Mouse (Mus musculus) stomach, postnatal 0 days (tissue): ENCODE measurements around the gene Ctsa. TPM values are rescaled to one million over a fixed set of nuclear protein-coding genes. Genes with fewer than 3 reads are reported as not detected.

Source experiments
- ATAC-seq: fragments of 200-750 bp; cut with Nextera tagmentation; 2 replicates; pipeline ENCODE4 v1.8.0; 2017; ENCODE audit not compliant: low FRiP score, low TSS enrichment
- DNase-seq: peaks from one replicate; pipeline ENCODE4 v3.0.0-alpha.2; 2016; ENCODE audit warnings: low spot score
- H3K27ac ChIP-seq: fragments of 300-500 bp; sonication (generic); replicated peaks from 2 replicates; pipeline ENCODE4 v1.5.1; 2014; ENCODE audit warnings: mild to moderate bottlenecking, control low read depth
- H3K27me3 ChIP-seq: fragments of 300-500 bp; sonication (generic); 2 replicates; pipeline ENCODE4 v1.6.1; 2014; ENCODE audit warnings: low read length; ENCODE audit not compliant: control insufficient read depth, insufficient read depth
- H3K36me3 ChIP-seq: fragments of 300-500 bp; sonication (generic); 2 replicates; pipeline ENCODE4 v1.6.1; 2014; ENCODE audit warnings: low read length, mixed read lengths; ENCODE audit not compliant: control insufficient read depth, insufficient read depth
- H3K4me1 ChIP-seq: fragments of 300-500 bp; sonication (generic); replicated peaks from 2 replicates; pipeline ENCODE4 v1.6.1; 2014; ENCODE audit warnings: antibody characterized with exemption; ENCODE audit not compliant: control insufficient read depth, insufficient read depth
- H3K4me2 ChIP-seq: fragments of 300-500 bp; sonication (generic); replicated peaks from 2 replicates; pipeline ENCODE4 v1.6.1; 2014; ENCODE audit warnings: low read depth, mild to moderate bottlenecking, control low read depth, moderate library complexity
- H3K4me3 ChIP-seq: fragments of 300-500 bp; sonication (generic); 2 replicates; pipeline ENCODE4 v1.5.1; 2014; ENCODE audit warnings: low read depth, low read length, control low read depth
- H3K9ac ChIP-seq: fragments of 300-500 bp; sonication (generic); 2 replicates; pipeline ENCODE4 v1.6.1; 2014; ENCODE audit warnings: mild to moderate bottlenecking, low read length, control low read depth, mixed read lengths
- H3K9me3 ChIP-seq: fragments of 300-500 bp; sonication (generic); 2 replicates; pipeline ENCODE4 v1.6.1; 2016; ENCODE audit warnings: low read length; ENCODE audit not compliant: control insufficient read depth
- CTCF ChIP-seq: IDR thresholded peaks from 2 replicates; pipeline ENCODE4 v1.5.1; 2016; ENCODE audit warnings: antibody characterized with exemption, low read depth, mild to moderate bottlenecking, moderate library complexity
- EP300 ChIP-seq: optimal IDR thresholded peaks from 2 replicates; pipeline ENCODE3; 2016; ENCODE audit warnings: antibody characterized with exemption
- WGBS: fragments of 180-500 bp; shearing (Covaris S2); extraction: QIAGEN DNeasy Blood & Tissue Kit; methylation state at CpG from one replicate; pipeline ENCODE4 v1.1.7; 2014; 5-methylcytosine and 5-hydroxymethylcytosine counted together
- polyA plus RNA-seq: library from polyadenylated mRNA; unstranded; fragments of >200 nt; fragmentation: Nextera tagmentation; extraction: Ambion mirVana; gene quantifications from 2 replicates; pipeline ENCODE4 v1.2.1, GENCODE M21; 2015

Ctsa gene
- polyA plus RNA-seq, 1 experiment from 2014 or later = 107 TPM

DNA sequence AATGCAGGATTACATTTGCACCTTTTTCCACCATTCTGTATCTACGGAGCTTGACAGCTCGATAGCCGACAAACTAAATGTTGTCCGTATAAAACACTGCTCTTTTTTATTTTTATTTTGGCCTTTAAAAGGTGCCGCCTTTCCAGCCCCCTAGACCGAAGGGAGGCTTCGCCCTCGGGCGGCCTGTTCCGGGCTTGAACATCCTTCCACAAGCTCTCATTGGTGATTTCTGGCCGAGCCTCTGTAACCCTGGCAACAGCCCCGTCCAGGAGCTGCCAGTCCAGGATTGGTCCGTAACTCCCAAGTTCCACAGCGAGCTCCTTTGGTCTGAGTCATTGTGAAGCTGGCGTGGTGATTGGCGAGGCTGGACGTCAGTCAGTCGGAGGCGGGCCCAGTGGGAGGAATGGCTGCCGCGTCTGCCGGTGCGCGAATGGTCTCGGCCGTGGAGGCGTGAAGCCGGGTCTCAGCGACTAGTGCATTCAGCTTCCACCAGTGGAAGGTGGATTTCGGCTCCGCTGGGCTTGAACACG lies 10.0 kb upstream of the Ctsa start, which contains the start of gene Zswim1:
Gene Zswim1, plus strand, starts transcription at position 51 of the 530 bp plus-strand sequence.
- Histone ChIP-seq H3K9ac (peak within 1 kb of the TSS; percentile 64), H3K27ac (peak within 1 kb of the TSS; percentile 81), H3K27me3 (no peaks in the 10 kb centered on the region), H3K4me2 (peak within 1 kb of the TSS; percentile 71), H3K36me3 (peaks cover 15% of the 10 kb centered on the region; the same call in 1 of the 2 replicates), H3K4me1 (0 out of 2 replicates have a peak, but pooled peaks cover 2% of the 10 kb centered on the region), H3K4me3 (peak within 1 kb of the TSS; percentile 71), H3K9me3 (no peaks in the 10 kb centered on the region)
- peak; percentile 18 for TF ChIP-seq CTCF
- TF ChIP-seq EP300 = no peak
- DNase-seq (peak; percentile 98), ATAC-seq (peak; percentile 99)
- WGBS = under 1% methylated on average over 32 of the region's 32 CpGs

DNA sequence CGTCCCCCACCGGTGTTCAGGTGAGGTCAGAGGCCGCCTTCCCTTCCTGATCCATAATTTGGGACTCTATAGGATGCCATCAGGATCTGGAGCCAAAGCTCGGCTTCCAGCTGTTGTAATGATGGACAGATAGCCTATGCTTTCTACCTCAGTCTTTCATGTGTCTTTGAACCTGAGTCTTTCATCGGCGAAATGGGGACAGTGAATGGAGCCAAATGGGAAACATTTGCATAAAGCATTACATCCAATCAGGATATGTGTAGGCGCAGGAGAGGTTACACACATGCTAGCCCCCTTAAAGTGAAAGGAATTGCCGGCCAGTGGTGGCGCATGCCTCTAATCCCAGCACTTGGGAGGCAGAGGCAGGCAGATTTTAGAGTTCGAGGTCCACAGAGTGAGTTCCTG lies 9.5 kb upstream of the Ctsa start:
- DNase-seq (peak; percentile 43), ATAC-seq (peak; percentile 35)
- H3K36me3 ChIP-seq = peaks cover 16% of the 10 kb centered on the region; the same call in 1 of the 2 replicates
- H3K9me3 ChIP-seq = no peaks in the 10 kb centered on the region
- peak overlapping the region; percentile 71 for H3K4me3 ChIP-seq
- peak overlapping the region; percentile 64 for H3K9ac ChIP-seq
- WGBS = 1% methylated on average over 10 of the region's 10 CpGs
- peak overlapping the region; percentile 81 for H3K27ac ChIP-seq
- peak overlapping the region; percentile 71 for H3K4me2 ChIP-seq
- TF ChIP-seq EP300 = no peak
- peak; percentile 24; the same call in 1 of the 2 replicates for TF ChIP-seq CTCF
- 0 out of 2 replicates have a peak, but pooled peaks cover 2% of the 10 kb centered on the region for H3K4me1 ChIP-seq
- no peaks in the 10 kb centered on the region for H3K27me3 ChIP-seq

DNA sequence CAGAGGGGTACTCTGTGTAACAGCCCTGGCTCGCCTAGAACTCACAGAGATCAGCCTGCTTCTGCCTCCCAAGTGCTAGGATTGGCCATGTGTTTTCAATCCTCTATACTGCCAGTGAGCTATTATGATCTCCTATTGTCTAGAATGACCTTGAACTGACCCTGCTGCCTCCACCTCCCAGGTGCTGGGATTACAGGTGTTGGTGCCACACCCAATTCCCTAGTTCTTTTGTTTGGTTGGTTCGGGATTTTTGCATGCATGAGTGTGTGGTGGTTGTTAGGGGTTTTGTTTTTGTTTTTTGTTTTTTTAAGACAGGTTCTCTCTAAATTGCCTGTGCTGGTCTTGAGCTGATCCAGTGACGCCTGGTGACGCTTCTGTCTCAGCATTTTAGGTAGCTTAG lies 8.7 kb upstream of the Ctsa start:
- 90% methylated on average over 4 of the region's 4 CpGs for WGBS
- Histone ChIP-seq H3K4me1 (0 out of 2 replicates have a peak, but pooled peaks cover 2% of the 10 kb centered on the region), H3K4me2 (no peak overlapping the region), H3K27ac (no peak overlapping the region), H3K36me3 (peaks cover 16% of the 10 kb centered on the region; the same call in 1 of the 2 replicates), H3K27me3 (no peaks in the 10 kb centered on the region), H3K9ac (no peak overlapping the region), H3K9me3 (no peaks in the 10 kb centered on the region), H3K4me3 (no peak overlapping the region)
- no peak for DNase-seq
- TF ChIP-seq EP300 = no peak
- ATAC-seq = no peak

DNA sequence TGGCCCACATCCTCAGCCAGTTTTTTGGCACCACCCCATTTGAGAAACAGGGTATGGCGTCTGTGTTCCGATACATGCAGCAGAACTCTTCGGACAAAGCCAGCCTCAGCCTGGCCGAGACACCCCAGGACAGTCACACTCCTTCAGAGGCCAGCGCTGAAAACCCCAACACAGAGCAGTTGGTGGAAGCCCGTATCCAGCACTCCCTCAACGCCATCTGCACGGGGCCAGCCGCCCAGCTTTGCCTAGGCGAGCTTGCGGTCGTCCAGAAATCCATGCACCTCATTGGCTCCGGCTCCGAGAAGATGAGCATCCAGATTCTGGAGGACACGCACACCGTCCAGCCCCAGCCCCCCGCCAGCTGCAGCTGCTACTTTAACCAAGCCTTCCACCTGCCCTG lies 7.2 kb upstream of the Ctsa start:
- H3K27me3 ChIP-seq = no peaks in the 10 kb centered on the region
- ATAC-seq (no peak), DNase-seq (no peak)
- H3K36me3 ChIP-seq = peaks cover 16% of the 10 kb centered on the region; the same call in 1 of the 2 replicates
- no peaks in the 10 kb centered on the region for H3K9me3 ChIP-seq
- no peak for TF ChIP-seq CTCF
- TF ChIP-seq EP300 = no peak
- H3K4me1 ChIP-seq = 0 out of 2 replicates have a peak, but pooled peaks cover 2% of the 10 kb centered on the region
- no peak overlapping the region for H3K9ac ChIP-seq
- 97% methylated on average over 17 of the region's 17 CpGs for WGBS
- H3K4me2 ChIP-seq = no peak overlapping the region
- H3K27ac ChIP-seq = no peak overlapping the region
- H3K4me3 ChIP-seq = no peak overlapping the region

DNA sequence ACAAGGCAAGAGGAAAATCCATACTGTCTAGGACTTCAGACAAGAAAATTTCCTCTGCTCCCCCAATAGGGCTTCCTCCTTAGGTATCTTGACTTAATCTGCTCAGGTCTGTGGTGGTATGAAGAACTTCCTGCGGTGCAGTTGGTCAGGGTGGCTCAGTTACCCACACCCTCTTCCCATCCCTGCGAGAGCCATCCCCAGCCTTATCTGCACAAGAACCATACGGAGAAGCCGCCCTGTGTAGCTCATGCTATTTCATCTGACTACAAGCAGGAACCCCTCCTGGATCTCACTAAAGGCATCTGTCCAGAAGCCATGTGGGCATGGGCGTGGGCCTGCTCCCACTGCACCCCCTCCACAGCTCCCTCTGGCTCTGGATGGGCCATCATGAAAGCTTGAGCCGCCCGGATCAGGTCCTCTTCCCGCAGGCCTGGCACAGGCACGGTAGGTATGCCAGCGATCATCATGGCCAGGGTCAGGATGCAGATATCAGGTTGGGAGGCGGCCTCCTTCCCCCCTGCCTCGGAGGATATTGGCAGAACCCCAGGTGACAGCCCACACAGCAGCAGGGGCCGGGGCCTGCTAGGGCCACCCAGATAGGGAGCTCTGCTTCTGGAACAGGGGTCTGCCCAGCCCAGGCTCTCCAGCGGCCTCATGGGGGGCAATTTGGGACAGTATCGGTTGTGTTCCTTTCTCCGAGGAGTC lies 5.4 kb upstream of the Ctsa start:
- Histone ChIP-seq H3K27me3 (no peaks in the 10 kb centered on the region), H3K36me3 (peaks cover 16% of the 10 kb centered on the region; the same call in 1 of the 2 replicates), H3K9me3 (no peaks in the 10 kb centered on the region), H3K27ac (no peak overlapping the region), H3K9ac (no peak overlapping the region), H3K4me3 (no peak overlapping the region), H3K4me1 (0 out of 2 replicates have a peak, but pooled peaks cover 2% of the 10 kb centered on the region), H3K4me2 (no peak overlapping the region)
- ATAC-seq (no peak), DNase-seq (no peak)
- WGBS = 90% methylated on average over 15 of the region's 16 CpGs
- TF ChIP-seq CTCF (no peak), EP300 (no peak)

DNA sequence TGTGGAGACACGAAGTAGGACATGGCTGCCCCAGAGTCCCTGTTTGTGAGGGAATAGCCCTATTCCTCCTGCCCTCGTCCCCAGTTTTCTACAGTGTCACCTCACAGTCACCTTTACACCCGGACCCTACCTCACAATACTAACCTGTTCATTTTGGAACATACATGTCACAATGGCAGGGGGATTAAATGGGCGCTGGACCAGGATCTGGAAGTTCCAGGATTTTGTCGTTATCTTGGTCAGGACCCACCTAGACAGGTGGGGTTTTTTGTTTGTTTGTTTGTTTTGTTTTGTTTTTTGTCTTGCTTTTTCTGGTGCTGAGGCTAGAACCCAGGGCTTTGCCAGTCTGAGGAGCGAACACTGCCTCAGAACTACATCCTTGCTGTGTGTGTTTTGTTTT lies 4.2 kb upstream of the Ctsa start, which contains the start of gene Spata25:
Gene Spata25, minus strand, starts transcription at position 101 of the 400 bp plus-strand sequence.
- no peak for DNase-seq

More for the DNA sequence above, 4.2 kb upstream of the Ctsa start, which contains the start of gene Spata25:
- Histone ChIP-seq H3K9me3 (no peaks in the 10 kb centered on the region), H3K4me2 (no peak within 1 kb of the TSS), H3K4me1 (0 out of 2 replicates have a peak, but pooled peaks cover 5% of the 10 kb centered on the region), H3K4me3 (no peak within 1 kb of the TSS), H3K9ac (no peak within 1 kb of the TSS), H3K27ac (no peak within 1 kb of the TSS), H3K27me3 (no peaks in the 10 kb centered on the region), H3K36me3 (peaks cover 16% of the 10 kb centered on the region; the same call in 1 of the 2 replicates)
- WGBS = 83% methylated on average over 6 of the region's 6 CpGs
- TF ChIP-seq EP300 = no peak
- no peak for TF ChIP-seq CTCF
- no peak for ATAC-seq
